Mouse (Mus musculus): ENCODE data around the gene Eif2ak4. TPM values are rescaled to one million over a fixed set of nuclear protein-coding genes. Genes with fewer than 3 reads are reported as not detected.

The Eif2ak4 gene
- polyA plus RNA-seq, 1 experiment from 2014 or later = 11.2 TPM

- H3K4me3 ChIP-seq = no peak overlapping the region
- WGBS = 91% methylated on average over 1 of the region's 1 CpGs
Measured at GRCm38 (mm10) chr2:118375522-118375921, 12.9 kb upstream of the Eif2ak4 start.

GRCm38 (mm10) chr2:118375931-118376330 lies 12.5 kb upstream of the Eif2ak4 start:
- Histone ChIP-seq H3K9me3 (no peaks in the 10 kb centered on the region), H3K4me1 (peaks cover 18% of the 10 kb centered on the region), H3K4me3 (no peak overlapping the region), H3K9ac (no peak overlapping the region), H3K27ac (no peak overlapping the region), H3K4me2 (no peak overlapping the region), H3K27me3 (peaks cover 30% of the 10 kb centered on the region), H3K36me3 (no peaks in the 10 kb centered on the region)
- no peak for ATAC-seq (ENCODE audit: insufficient number of reproducible peaks, insufficient read depth, low FRiP score, low TSS enrichment, low read depth)

More at GRCm38 (mm10) chr2:118375522-118375921, 12.9 kb upstream of the Eif2ak4 start:
- H3K36me3 ChIP-seq = no peaks in the 10 kb centered on the region
- H3K4me2 ChIP-seq = no peak overlapping the region
- peaks cover 33% of the 10 kb centered on the region for H3K27me3 ChIP-seq
- no peaks in the 10 kb centered on the region for H3K9me3 ChIP-seq
- H3K27ac ChIP-seq = no peak overlapping the region
- no peak for ATAC-seq (ENCODE audit: insufficient number of reproducible peaks, insufficient read depth, low FRiP score, low TSS enrichment, low read depth)
- peaks cover 18% of the 10 kb centered on the region for H3K4me1 ChIP-seq
- H3K9ac ChIP-seq = no peak overlapping the region

- Histone ChIP-seq H3K27me3 (peaks cover 5% of the 10 kb centered on the region), H3K4me1 (no peaks in the 10 kb centered on the region), H3K4me3 (no peak overlapping the region), H3K9me3 (no peaks in the 10 kb centered on the region), H3K4me2 (no peak overlapping the region), H3K36me3 (no peaks in the 10 kb centered on the region), H3K27ac (no peak overlapping the region), H3K9ac (no peak overlapping the region)
- 50% methylated on average over 1 of the region's 1 CpGs for WGBS
- no peak for ATAC-seq (ENCODE audit: insufficient number of reproducible peaks, insufficient read depth, low FRiP score, low TSS enrichment, low read depth)
Measured at GRCm38 (mm10) chr2:118379756-118380155, 8.7 kb upstream of the Eif2ak4 start.

- Histone ChIP-seq H3K27ac (no peak overlapping the region), H3K9ac (no peak overlapping the region), H3K9me3 (no peaks in the 10 kb centered on the region), H3K27me3 (no peaks in the 10 kb centered on the region; the same call in 1 of the 2 replicates), H3K4me3 (no peak overlapping the region), H3K4me1 (no peaks in the 10 kb centered on the region), H3K36me3 (no peaks in the 10 kb centered on the region), H3K4me2 (no peak overlapping the region)
- WGBS = 74% methylated on average over 5 of the region's 5 CpGs
- no peak for ATAC-seq (ENCODE audit: insufficient number of reproducible peaks, insufficient read depth, low FRiP score, low TSS enrichment, low read depth)
Measured at GRCm38 (mm10) chr2:118383387-118383786, 5.0 kb upstream of the Eif2ak4 start.

- H3K9ac ChIP-seq = peak overlapping the region; percentile 91
Measured at GRCm38 (mm10) chr2:118389569-118389968, 1.2 kb downstream of the Eif2ak4 start.

GRCm38 (mm10) chr2:118390072-118390471 lies 1.7 kb downstream of the Eif2ak4 start:
- H3K4me2 ChIP-seq = peak overlapping the region; percentile 72
- WGBS = 88% methylated on average over 5 of the region's 5 CpGs
- peak overlapping the region; percentile 91; the same call in 1 of the 2 replicates for H3K9ac ChIP-seq
- ATAC-seq (ENCODE audit: insufficient number of reproducible peaks, insufficient read depth, low FRiP score, low TSS enrichment, low read depth) = no peak
- H3K4me3 ChIP-seq = no peak overlapping the region
- H3K27me3 ChIP-seq = no peaks in the 10 kb centered on the region
- H3K27ac ChIP-seq = no peak overlapping the region
- H3K36me3 ChIP-seq = no peaks in the 10 kb centered on the region
- no peaks in the 10 kb centered on the region for H3K9me3 ChIP-seq
- peaks cover 13% of the 10 kb centered on the region; the same call in 1 of the 2 replicates for H3K4me1 ChIP-seq

More at GRCm38 (mm10) chr2:118389569-118389968, 1.2 kb downstream of the Eif2ak4 start:
- no peak for ATAC-seq (ENCODE audit: insufficient number of reproducible peaks, insufficient read depth, low FRiP score, low TSS enrichment, low read depth)
- no peak overlapping the region for H3K27ac ChIP-seq
- 54% methylated on average over 3 of the region's 3 CpGs for WGBS
- peaks cover 13% of the 10 kb centered on the region; the same call in 1 of the 2 replicates for H3K4me1 ChIP-seq
- H3K9me3 ChIP-seq = no peaks in the 10 kb centered on the region
- peak overlapping the region; percentile 72 for H3K4me2 ChIP-seq
- peak overlapping the region; percentile 87 for H3K4me3 ChIP-seq
- H3K36me3 ChIP-seq = no peaks in the 10 kb centered on the region
- H3K27me3 ChIP-seq = no peaks in the 10 kb centered on the region

GRCm38 (mm10) chr2:118391201-118391600 lies 2.8 kb downstream of the Eif2ak4 start:
- Histone ChIP-seq H3K4me2 (no peak overlapping the region), H3K4me3 (no peak overlapping the region), H3K36me3 (no peaks in the 10 kb centered on the region), H3K9me3 (no peaks in the 10 kb centered on the region), H3K4me1 (peaks cover 13% of the 10 kb centered on the region; the same call in 1 of the 2 replicates), H3K27me3 (no peaks in the 10 kb centered on the region), H3K9ac (no peak overlapping the region), H3K27ac (no peak overlapping the region)
- 76% methylated on average over 5 of the region's 5 CpGs for WGBS
- no peak for ATAC-seq (ENCODE audit: insufficient number of reproducible peaks, insufficient read depth, low FRiP score, low TSS enrichment, low read depth)

- ATAC-seq (ENCODE audit: insufficient number of reproducible peaks, insufficient read depth, low FRiP score, low TSS enrichment, low read depth) = no peak
- Histone ChIP-seq H3K27ac (no peak overlapping the region), H3K4me1 (no peaks in the 10 kb centered on the region), H3K4me3 (no peak overlapping the region), H3K4me2 (no peak overlapping the region), H3K9me3 (no peaks in the 10 kb centered on the region), H3K27me3 (no peaks in the 10 kb centered on the region), H3K9ac (no peak overlapping the region), H3K36me3 (peaks cover 8% of the 10 kb centered on the region; the same call in 1 of the 2 replicates)
- WGBS = 85% methylated on average over 5 of the region's 5 CpGs
Measured at GRCm38 (mm10) chr2:118399751-118400150, 11.3 kb downstream of the Eif2ak4 start.

GRCm38 (mm10) chr2:118401834-118402727 lies 13.7 kb downstream of the Eif2ak4 start:
- no peaks in the 10 kb centered on the region for H3K4me1 ChIP-seq
- no peak overlapping the region for H3K4me3 ChIP-seq
- ATAC-seq (ENCODE audit: insufficient number of reproducible peaks, insufficient read depth, low FRiP score, low TSS enrichment, low read depth) = no peak
- no peaks in the 10 kb centered on the region for H3K27me3 ChIP-seq
- H3K4me2 ChIP-seq = no peak overlapping the region
- 74% methylated on average over 5 of the region's 5 CpGs for WGBS
- H3K9me3 ChIP-seq = no peaks in the 10 kb centered on the region
- peaks cover 17% of the 10 kb centered on the region for H3K36me3 ChIP-seq
- H3K27ac ChIP-seq = no peak overlapping the region
- H3K9ac ChIP-seq = no peak overlapping the region

- no peak overlapping the region for H3K27ac ChIP-seq
- 87% methylated on average over 5 of the region's 5 CpGs for WGBS
- H3K4me3 ChIP-seq = no peak overlapping the region
- ATAC-seq (ENCODE audit: insufficient number of reproducible peaks, insufficient read depth, low FRiP score, low TSS enrichment, low read depth) = no peak
- H3K4me2 ChIP-seq = no peak overlapping the region
- no peaks in the 10 kb centered on the region for H3K27me3 ChIP-seq
- no peaks in the 10 kb centered on the region for H3K4me1 ChIP-seq
- H3K36me3 ChIP-seq = peaks cover 29% of the 10 kb centered on the region
- H3K9me3 ChIP-seq = no peaks in the 10 kb centered on the region
- no peak overlapping the region for H3K9ac ChIP-seq
Measured at GRCm38 (mm10) chr2:118404336-118404735, 15.9 kb downstream of the Eif2ak4 start.

GRCm38 (mm10) chr2:118405568-118405967 lies 17.1 kb downstream of the Eif2ak4 start:
- 90% methylated on average over 4 of the region's 4 CpGs for WGBS
- no peaks in the 10 kb centered on the region for H3K27me3 ChIP-seq
- no peaks in the 10 kb centered on the region for H3K9me3 ChIP-seq
- H3K36me3 ChIP-seq = peaks cover 31% of the 10 kb centered on the region
- H3K4me3 ChIP-seq = no peak overlapping the region
- no peak overlapping the region for H3K9ac ChIP-seq
- no peak overlapping the region for H3K27ac ChIP-seq
- ATAC-seq (ENCODE audit: insufficient number of reproducible peaks, insufficient read depth, low FRiP score, low TSS enrichment, low read depth) = no peak
- no peaks in the 10 kb centered on the region for H3K4me1 ChIP-seq
- no peak overlapping the region for H3K4me2 ChIP-seq

- no peaks in the 10 kb centered on the region for H3K9me3 ChIP-seq
- H3K4me2 ChIP-seq = no peak overlapping the region
- H3K36me3 ChIP-seq = peaks cover 42% of the 10 kb centered on the region
- 55% methylated on average over 2 of the region's 2 CpGs for WGBS
- no peak overlapping the region for H3K4me3 ChIP-seq
- H3K9ac ChIP-seq = no peak overlapping the region
- ATAC-seq (ENCODE audit: insufficient number of reproducible peaks, insufficient read depth, low FRiP score, low TSS enrichment, low read depth) = no peak
- no peak overlapping the region for H3K27ac ChIP-seq
- H3K4me1 ChIP-seq = no peaks in the 10 kb centered on the region
- no peaks in the 10 kb centered on the region for H3K27me3 ChIP-seq
Measured at GRCm38 (mm10) chr2:118406811-118407210, 18.4 kb downstream of the Eif2ak4 start.

Data from embryonic facial prominence, embryonic 13.5 days (tissue).